Mouse (Mus musculus) T-helper 1 cell (primary cell): ENCODE data around the gene Nbeal2.

ENCODE experiments used
- in situ Hi-C: fragments of 300-600 bp; cut with MboI, MseI; formaldehyde crosslinking; loops from one replicate; pipeline ENCODE4 v1.15.1; 2025; ENCODE audit warnings: high pct_unique_total_duplicates

The Nbeal2 gene

DNA sequence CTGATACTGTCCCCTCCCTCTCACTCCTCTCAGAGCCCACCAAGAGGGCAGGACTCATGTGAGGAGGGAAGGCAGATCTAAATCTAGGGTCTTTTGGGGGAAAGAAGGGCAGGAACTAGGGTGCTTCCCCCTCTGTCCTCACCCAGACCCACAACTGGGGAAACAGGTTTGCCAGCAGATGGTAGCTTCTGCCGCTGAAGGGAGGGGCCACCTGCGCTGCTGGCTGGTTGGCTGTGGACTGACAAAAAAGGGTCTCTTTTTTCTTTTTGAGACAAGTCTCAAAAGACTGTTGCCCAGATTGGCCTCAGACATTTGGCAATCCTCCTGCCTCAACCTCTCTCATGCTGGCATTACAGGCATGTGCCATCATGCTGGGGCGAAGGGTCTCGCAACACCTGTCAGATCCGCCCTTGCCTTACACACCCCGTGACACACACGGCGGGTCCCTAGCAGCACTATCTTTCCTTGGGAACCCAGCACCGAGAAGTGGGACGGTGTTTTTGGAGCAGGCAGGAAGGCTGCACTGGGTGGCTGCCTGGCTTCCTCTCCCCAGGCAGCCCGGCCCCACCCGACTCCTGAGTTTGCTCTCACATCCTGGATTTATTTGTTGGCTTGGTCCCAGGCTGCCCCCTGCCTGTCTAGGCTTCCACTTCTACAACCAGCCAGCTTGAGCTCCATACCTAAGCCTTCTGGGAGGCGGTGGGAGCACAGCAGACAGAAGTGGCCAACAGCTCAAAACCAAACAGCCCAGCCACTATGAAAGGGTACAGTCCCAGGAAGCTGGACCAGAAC, 1.8 kb downstream of the Nbeal2 start:
- in situ Hi-C loops = no loop called here

DNA sequence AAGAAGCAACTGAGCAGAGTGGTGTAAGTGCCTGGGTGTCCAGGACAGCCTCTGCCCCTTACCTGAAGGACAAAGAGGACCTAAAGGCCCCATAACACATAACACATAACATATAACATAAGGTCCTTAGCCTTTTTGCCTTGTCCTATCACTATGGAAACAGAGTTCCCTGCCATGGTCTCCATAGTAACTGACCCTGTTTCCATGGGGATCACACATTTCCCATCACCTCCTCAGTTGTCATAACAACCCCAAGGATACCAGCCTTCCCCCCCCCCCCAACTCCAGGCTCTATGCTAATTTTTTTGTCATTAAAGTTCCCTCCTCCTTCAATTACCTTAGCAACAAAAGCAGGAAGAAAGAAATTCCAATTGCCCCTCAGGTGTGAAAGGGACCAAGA, 4.2 kb downstream of the Nbeal2 start:
- in situ Hi-C loops = no loop called here

DNA sequence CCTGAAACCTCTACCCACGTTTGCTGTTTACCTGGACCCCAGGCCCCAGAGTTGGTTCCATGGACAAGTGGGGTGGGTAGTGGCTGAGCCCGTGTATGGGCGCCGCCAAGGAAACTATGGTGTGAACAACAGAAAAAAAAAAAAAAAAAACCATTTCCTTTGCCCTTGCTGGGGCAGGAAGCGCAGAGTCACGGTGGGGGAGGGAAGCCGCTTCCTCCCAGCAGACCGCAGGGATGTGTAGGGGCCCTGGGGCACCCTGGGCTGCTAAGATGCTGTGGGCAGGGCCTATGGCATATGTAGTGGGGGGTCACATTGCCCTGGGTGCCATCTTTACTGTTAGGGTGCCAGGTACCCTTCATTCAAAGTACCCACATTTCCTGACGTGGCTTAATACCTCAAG, 8.7 kb downstream of the Nbeal2 start:
- in situ Hi-C loops = no loop called here

DNA sequence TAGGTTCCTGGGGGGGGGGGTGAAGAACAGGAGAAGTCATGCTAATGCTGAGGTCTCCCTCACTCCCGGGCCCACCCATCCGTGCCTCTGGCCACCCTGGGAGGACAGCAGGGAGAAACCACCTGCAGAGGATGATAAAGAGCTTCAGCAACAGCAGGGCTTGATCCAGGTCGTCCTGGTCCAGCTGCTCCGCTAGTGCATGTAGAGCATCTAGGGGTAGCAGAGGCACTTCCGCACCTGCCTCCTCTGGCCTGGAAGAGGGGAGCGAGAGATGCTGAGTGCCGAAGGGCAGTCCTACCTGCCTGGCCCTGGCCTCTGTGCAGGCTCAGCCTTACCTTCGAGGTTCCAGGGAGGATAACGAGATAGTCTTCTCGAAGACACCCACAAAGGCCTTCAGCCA, 9.7 kb downstream of the Nbeal2 start:
- in situ Hi-C loops = loop anchor here (5.0 kb wide), 1 partner anchor 48 kb away; no protein-coding TSS in a partner anchor

DNA sequence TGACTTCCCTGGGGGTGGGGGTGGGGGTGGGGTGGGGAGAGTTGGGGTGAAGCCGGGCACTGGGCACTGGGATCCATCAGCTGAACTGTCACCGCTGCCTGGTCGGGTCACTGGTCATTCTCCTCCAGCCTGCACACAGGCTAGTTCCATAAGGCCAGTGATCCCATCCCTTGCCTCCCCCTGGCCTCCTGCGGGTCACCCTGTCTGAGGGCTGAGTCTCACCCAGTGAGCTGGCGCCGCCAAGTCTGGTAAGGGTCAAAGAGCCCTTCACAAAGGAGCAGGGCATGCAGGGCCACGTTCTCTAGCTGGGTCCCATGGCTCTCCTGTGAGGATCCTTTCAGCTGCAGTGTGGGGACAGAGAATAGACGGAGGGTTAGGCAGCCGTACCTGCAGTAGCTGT, 10.2 kb downstream of the Nbeal2 start:
- in situ Hi-C loops = loop anchor here (5.0 kb wide), 1 partner anchor 49 kb away; no protein-coding TSS in a partner anchor

DNA sequence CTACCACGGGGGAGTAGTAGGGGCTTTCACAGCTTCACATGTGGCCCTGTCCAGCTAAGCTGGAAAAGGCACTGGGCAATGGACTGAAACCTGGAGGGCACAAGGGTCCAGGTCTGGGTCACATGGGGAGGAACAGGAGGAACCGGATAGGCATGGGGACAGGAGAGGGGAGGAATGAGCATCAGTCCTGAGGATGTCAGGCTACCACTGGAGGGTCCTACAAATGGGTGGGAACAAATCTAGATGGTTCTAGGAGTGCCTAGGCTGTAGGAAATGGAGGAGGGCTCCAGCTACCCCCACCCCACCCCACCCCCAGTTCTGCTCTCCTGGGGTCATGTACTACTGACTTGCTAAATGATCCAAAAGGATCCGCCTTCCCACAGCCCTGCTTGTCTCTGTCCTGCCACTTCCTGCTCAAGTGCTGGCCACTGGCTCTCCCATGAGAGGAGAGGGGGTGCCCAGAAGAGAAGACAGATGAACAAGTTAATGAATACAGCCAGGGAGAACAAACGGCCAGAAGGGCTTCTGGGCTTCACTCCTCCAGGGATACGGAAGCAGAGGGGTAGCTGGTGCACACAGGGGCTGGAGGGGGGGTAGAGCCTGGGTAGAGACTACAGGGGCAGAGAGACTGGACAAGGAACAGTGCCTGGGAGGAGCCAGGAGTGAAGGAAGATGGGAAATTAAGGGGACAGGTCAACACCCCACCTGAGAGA, 11.0 kb downstream of the Nbeal2 start:
- in situ Hi-C loops = loop anchor here (5.0 kb wide), 1 partner anchor 49 kb away; no protein-coding TSS in a partner anchor

DNA sequence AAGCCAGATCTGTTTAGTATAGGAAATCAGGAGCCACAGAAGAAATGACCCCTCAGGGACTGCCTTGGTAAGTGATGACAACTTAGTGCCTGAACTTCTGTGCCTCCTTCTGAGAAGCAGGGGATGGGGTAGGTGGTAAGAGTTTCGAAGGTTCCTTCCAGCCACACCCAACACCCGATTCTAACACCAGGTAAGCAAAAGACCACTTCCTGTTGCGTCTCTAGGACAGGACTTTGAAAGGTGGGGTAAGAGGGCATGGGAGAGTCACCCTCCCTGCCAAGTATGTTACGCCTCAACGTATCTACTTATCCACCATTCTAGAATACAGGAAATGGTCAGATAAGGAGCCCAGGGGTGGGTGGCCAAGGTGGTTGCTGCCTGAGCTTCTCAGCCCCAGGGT, 13.0 kb downstream of the Nbeal2 start:
- in situ Hi-C loops = loop anchor here (5.0 kb wide), 1 partner anchor 51 kb away; no protein-coding TSS in a partner anchor

DNA sequence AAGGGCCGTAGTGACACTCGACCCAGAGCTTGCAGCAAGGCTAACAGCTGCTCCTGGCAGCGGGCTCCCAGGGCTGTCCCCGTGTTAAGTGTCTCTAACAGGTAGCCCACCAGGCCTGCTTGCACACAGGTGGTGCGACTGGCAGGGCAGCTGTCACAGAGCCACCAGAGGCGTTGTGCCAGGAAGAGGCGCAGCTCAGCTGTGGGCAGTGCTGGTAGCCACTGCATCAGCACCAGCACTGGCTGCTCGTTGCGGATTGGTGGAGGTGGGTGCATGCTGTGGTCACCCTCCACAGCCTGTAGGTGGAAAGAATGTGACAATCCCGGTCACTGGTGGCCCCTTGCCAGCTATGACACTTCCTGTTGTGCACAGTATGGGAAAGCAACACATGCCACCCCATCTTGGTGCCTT, 15.3 kb downstream of the Nbeal2 start:
- in situ Hi-C loops = no loop called here

DNA sequence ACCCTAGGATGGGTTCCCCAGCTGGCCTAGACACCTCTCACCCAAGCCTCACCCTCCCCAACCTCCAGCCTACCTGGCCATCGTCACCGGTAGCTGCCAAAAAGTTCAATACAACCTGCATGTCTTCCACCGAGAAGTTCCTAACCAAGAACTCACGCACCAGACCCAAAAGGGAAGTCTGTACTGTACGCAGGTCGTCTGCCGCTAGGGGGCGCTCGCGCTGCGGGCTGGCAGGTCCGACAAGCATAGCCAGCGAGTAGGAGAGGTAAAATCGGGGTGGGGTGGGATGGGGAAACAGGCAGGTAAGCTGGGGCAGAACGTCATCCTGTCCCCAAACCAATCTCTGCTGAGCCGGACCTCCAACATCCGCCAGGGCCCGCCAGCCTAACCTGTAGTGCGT, 18.7 kb downstream of the Nbeal2 start:
- in situ Hi-C loops = no loop called here

DNA sequence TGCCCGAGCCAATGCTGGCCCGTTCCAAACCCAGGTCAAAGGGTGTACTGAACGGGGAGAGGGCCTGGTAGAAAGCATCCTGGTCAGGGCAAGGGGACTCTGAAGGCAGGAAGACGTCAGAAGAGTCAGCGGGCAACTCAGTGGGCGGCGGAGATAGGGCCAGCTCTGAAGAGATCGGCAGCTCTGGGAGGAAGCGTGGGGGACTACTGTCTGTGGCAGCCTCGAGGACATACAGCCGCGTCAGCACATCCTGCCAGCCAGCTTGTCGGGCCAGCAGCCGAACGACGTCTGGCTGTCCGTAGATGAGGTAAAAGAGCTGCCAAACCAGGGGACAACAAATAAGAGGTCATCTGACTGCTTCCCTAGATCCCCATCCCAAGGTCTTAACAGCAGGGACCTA, 20.1 kb downstream of the Nbeal2 start:
- in situ Hi-C loops = loop anchor here (5.0 kb wide), 1 partner anchor 78 kb away; no protein-coding TSS in a partner anchor

DNA sequence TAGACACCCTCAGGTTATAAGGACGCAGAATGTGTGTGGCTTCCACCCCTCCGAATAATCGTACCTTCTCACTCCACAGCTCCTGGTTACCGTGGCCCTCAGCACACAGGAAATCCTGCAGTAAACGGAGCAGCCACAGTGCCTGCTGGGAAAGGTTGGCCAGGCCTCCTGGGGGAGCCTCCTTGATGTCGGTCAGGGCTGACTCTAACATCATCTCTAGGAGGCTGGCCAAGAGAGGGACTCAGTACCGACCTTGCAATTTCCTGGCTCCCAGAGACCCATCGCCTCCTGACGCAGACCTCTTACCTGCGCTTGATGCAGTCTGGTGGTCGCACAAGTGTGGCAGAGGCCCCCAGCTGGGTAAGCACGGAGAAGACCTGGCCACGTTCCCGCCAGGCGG, 21.3 kb downstream of the Nbeal2 start:
- in situ Hi-C loops = loop anchor here (5.0 kb wide), 1 partner anchor 80 kb away; no protein-coding TSS in a partner anchor

DNA sequence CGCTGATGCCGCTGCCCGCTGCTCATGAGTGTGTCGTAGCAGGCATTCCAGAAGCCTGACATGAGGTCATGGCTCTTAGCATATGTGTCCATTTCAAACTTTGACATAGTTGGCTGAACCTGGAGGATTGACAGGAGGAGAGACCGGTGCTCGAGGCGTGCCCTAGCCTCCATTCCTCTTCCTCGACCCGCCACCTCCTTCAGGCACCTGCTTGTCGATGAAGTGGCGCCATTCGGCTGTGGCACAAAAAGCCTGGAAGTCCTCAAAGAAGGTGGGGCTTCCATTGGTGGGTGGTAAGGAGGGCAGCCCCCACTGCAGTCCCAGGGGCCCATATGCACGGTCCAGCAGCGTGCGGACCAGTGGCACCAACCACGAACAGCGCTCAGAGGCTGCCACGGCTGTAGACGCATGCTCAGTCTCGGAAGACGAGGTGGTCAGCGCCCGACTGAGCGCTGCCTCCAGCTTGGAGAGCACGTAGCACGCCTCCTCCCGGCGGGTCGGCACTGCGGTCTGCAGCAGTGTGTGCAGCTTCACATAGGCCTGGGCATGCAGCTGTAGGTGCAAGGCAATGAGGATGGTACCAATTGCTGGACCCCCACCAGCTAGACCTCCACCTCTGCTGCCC, 22.2 kb downstream of the Nbeal2 start:
- in situ Hi-C loops = loop anchor here (5.0 kb wide), 1 partner anchor 81 kb away; no protein-coding TSS in a partner anchor

DNA sequence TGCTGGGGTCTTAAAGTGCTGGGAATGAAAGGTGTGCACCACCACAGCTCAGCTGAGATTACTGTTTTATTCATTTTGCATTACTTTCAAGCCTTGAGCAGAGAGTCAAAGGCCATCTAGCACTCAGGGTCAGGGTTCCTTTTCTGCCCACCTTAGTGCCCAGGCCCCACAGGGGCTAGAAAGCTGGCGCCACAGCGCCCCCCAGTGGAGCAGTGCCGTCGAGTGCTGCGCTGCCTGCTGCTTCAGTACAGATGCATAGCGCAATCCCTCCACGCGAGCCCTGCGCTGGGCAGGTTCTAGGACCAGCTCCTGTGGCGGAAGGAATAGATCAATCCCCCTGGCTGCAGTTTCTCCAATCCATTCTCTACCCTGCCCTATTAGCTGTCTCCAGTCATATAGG, 22.8 kb downstream of the Nbeal2 start:
- in situ Hi-C loops = loop anchor here (5.0 kb wide), 1 partner anchor 81 kb away; no protein-coding TSS in a partner anchor

DNA sequence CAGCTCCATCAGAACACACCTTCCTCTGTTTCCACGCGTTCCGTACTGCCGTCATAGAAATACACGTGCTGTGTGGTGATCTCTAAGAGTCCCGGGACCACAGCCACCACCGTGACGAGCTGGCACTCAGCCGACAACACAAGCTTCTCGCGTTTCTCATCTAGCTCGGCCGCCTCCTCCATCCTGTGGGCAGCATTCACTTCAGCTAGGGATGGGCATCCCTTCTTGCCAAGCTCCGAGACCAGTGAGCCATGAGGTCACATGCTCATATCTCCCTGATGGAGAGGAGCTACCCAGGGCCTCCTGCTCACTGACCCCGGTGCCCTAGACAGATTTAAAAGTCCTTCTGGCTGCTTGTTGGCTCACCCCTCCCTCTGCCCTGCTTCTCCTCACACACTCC, 23.8 kb downstream of the Nbeal2 start:
- in situ Hi-C loops = loop anchor here (5.0 kb wide), 1 partner anchor 82 kb away; no protein-coding TSS in a partner anchor

DNA sequence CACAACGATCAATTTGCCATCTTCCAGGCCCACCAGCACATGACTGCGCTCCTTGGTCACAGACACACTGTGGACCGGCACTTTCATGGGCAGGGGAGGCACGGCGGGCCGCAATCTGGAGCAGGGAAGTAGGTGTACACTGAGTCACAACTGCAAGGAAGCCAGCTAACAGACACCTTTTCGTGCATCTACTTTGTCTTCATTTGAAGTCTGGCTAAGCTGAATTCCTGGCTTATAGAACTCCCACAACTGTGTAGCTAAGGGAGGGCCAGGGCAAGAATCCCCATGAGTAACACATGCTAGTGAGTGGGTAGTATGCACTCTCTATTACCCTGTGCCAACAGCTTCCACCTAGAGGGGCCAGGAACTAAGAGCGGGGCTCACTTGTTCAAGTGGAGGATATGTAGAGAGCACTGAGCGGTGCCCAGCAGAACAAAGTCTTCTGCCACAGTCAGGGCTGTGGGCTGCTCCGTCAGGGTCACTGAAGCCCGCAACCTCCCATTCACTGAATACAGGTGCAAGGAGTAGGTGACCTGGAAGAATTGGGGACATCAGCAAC, 28.5 kb downstream of the Nbeal2 start:
- in situ Hi-C loops = no loop called here

DNA sequence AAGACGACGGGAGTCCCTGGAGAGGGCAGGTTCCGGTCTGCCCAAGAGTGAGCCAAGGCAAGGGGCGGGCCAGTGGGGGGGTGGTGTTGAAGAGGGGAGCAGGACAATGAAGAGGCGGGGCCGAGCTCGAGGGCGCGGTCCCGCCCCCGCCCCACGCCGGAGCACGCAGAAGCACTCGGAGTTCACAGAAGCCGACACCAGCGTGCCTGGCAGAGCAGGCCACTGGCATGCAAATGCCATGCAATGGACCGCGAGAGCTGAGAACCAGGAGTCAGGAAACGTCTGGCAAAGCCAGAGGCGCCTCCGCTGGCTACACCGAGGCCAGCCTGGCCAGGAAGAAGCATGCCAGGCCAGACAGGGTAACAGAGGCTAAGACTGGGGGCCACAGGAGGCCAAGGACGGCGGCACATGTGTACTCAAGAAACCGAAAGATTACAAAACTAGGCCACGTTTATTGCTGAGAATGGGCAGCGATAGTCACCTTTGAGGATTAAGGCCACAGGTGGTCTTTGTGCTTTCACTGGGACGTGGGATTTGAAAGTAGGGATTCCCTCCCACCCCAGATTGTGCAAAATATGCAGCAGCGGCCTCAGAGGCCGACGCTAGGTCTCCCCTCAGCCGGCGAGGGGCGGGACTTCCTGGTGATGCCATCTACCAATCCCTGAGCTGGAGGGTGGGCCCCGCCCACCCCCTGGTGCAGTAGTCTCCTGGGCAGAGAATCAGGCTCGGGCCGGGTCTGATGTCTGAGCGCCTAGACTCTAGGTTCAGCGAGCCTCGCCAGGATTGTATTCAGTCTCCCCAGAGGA, 29.4 kb downstream of the Nbeal2 start, which contains the start of gene Nradd:
Nradd (minus strand) TSS at position 92 of the 806 bp plus-strand sequence.
- in situ Hi-C loops = no loop called here

DNA sequence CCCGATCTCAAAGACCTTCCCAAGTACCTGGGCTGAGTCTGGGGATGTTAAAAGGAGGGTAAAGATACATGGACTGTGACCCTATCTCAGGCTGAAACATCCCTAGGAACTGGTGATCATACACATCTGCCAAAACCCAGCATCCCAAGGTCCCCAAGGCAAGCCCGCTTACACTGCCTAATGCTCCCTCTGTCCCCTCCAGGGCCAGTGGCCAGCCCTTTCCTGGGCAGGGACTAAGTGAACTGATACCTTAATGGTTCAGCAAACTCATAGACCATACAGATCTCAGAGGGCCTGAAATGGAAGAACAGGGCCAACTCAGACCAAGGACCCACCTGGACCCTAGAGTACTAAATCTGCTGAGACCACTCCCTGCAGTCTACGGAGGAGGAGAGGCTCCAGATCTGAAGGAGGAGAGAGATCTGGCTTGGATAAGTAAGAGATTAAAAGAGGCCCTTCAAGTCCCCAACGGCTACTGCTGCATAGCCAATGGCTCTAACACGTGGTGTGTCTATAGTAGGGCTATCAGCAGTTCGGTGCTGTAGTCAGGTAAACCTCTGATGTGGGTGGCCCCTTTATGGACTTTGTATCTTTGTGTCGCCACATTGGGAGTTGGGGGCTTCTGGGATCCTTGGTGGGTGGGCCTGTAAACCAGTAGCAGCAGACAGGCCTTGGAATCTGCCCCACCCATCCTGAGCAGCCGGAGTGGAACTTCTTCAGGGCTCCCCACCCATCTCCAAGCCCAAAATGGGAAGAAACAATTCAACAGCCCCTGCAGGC, 30.4 kb downstream of the Nbeal2 start:
- in situ Hi-C loops = no loop called here

DNA sequence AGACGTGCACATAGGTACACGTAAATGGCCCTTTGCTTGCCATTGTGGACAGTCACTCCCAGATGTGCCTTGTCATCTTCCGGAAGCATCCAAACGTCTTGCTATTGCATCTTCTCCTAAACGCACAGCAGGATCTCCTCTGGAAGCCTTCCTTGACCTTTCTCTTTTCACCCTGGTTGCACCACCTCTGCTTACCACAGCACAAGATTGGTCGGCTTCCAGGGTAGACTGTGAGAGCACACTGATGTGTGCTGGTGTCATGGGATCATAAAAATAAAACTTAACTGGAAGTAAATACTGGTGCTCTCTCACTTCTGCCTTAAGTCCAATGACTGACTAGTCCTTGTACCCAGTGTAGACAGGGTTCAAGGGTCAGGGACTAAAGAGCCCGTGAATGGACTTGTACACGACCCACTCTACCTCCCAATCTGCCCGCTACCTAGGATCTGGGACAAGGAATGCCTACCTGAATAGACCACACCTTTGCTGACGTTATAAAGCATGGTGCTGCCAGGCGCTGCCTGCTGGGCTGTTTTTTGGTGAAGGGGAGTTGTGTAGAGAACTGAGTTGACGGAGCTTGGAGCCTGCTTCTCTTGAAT, 31.2 kb downstream of the Nbeal2 start:
- in situ Hi-C loops = no loop called here

DNA sequence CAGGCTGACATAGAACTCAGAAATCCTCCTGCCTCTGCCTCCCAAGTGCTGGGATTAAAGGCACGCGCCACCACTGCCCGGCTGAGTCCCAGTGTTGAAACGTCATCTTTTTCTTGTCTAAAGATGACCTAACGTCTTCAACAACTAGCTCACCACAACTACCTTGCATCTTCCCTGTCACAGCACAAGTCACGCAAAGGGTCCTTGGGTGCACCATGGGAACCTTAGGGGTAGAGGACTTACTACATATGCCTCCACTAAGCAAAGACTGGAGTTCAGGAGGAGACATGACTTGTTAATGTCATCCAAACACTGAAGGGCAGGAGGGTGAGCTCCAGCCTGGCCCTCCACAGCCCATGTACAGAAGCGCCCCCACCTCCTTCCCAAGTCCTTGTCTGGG, 33.3 kb downstream of the Nbeal2 start:
- in situ Hi-C loops = no loop called here

DNA sequence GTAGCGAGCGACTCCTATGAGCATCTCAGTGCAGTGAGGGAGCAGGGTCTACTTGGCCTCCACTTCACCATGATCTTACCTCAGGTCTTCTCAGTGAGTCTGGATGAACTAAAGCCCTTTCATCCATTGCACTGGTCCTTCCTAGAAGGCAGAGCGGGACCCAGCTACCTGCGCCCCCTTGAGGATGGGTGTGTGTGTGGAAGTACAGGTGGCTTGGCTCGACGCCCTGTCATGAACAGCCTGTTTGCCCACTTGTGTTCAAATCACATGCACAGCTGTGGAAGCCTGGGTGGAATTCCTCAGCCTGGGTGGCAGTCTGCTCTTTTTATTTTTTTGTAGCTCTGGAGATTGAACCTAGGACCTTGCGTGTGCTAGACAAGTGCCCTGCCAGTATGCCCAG, 33.8 kb downstream of the Nbeal2 start:
- in situ Hi-C loops = no loop called here
